Mouse (Mus musculus): Measurements from ENCODE around the gene Lmo7. TPM values are rescaled to one million over a fixed set of nuclear protein-coding genes. Genes with fewer than 3 reads are reported as not detected.

Lmo7 gene
- polyA plus RNA-seq, 1 experiment from 2014 or later, result 18.7 TPM

- H3K36me3 ChIP-seq (ENCODE audit: control insufficient read depth, insufficient read depth, low read length), result no peaks in the 10 kb centered on the region
- H3K27ac ChIP-seq (ENCODE audit: low read depth), result no peak overlapping the region
- H3K4me3 ChIP-seq (ENCODE audit: low read depth, low read length), result no peak overlapping the region
- H3K9me3 ChIP-seq (ENCODE audit: control insufficient read depth, low read length), result no peaks in the 10 kb centered on the region
- H3K27me3 ChIP-seq (replicated peaks; ENCODE audit: control insufficient read depth, insufficient read depth, low read length), result no peaks in the 10 kb centered on the region
- ATAC-seq (replicated peaks; ENCODE audit: low FRiP score, low TSS enrichment, low read depth) (no peak), DNase-seq (ENCODE audit: low spot score) (no peak)
- no peaks in the 10 kb centered on the region for H3K4me1 ChIP-seq (replicated peaks; ENCODE audit: control insufficient read depth, insufficient read depth, low read length)
- WGBS, result 87% methylated on average over 4 of the region's 4 CpGs
- H3K4me2 ChIP-seq (ENCODE audit: low read length), result no peak overlapping the region
- H3K9ac ChIP-seq (ENCODE audit: low read length), result no peak overlapping the region
These were observed 7.7 kb downstream of the Lmo7 start for GRCm38 (mm10) chr14:101737501-101737900.

- DNase-seq (ENCODE audit: low spot score) (no peak), ATAC-seq (replicated peaks; ENCODE audit: low FRiP score, low TSS enrichment, low read depth) (no peak)
- Histone ChIP-seq H3K27me3 (replicated peaks; ENCODE audit: control insufficient read depth, insufficient read depth, low read length) (no peaks in the 10 kb centered on the region), H3K9ac (ENCODE audit: low read length) (no peak overlapping the region), H3K4me3 (ENCODE audit: low read depth, low read length) (no peak overlapping the region), H3K36me3 (ENCODE audit: control insufficient read depth, insufficient read depth, low read length) (no peaks in the 10 kb centered on the region), H3K4me1 (replicated peaks; ENCODE audit: control insufficient read depth, insufficient read depth, low read length) (no peaks in the 10 kb centered on the region), H3K4me2 (ENCODE audit: low read length) (no peak overlapping the region), H3K9me3 (ENCODE audit: control insufficient read depth, low read length) (no peaks in the 10 kb centered on the region), H3K27ac (ENCODE audit: low read depth) (no peak overlapping the region)
- WGBS, result 81% methylated on average over 3 of the region's 3 CpGs
These were observed 16.9 kb downstream of the Lmo7 start for GRCm38 (mm10) chr14:101746635-101747034.

- Histone ChIP-seq H3K4me3 (ENCODE audit: low read depth, low read length) (no peak overlapping the region), H3K9me3 (ENCODE audit: control insufficient read depth, low read length) (no peaks in the 10 kb centered on the region), H3K4me1 (replicated peaks; ENCODE audit: control insufficient read depth, insufficient read depth, low read length) (no peaks in the 10 kb centered on the region), H3K9ac (ENCODE audit: low read length) (no peak overlapping the region), H3K27me3 (replicated peaks; ENCODE audit: control insufficient read depth, insufficient read depth, low read length) (no peaks in the 10 kb centered on the region), H3K36me3 (ENCODE audit: control insufficient read depth, insufficient read depth, low read length) (no peaks in the 10 kb centered on the region), H3K4me2 (ENCODE audit: low read length) (no peak overlapping the region), H3K27ac (ENCODE audit: low read depth) (no peak overlapping the region)
- WGBS, result 95% methylated on average over 11 of the region's 11 CpGs
- ATAC-seq (replicated peaks; ENCODE audit: low FRiP score, low TSS enrichment, low read depth) (no peak), DNase-seq (ENCODE audit: low spot score) (no peak)
These were observed 18.1 kb downstream of the Lmo7 start for GRCm38 (mm10) chr14:101747811-101748210.

GRCm38 (mm10) chr14:101748436-101748835 lies 18.7 kb downstream of the Lmo7 start:
- no peak overlapping the region for H3K4me2 ChIP-seq (ENCODE audit: low read length)
- no peaks in the 10 kb centered on the region for H3K36me3 ChIP-seq (ENCODE audit: control insufficient read depth, insufficient read depth, low read length)
- no peaks in the 10 kb centered on the region for H3K9me3 ChIP-seq (ENCODE audit: control insufficient read depth, low read length)
- no peaks in the 10 kb centered on the region for H3K27me3 ChIP-seq (replicated peaks; ENCODE audit: control insufficient read depth, insufficient read depth, low read length)
- H3K4me1 ChIP-seq (replicated peaks; ENCODE audit: control insufficient read depth, insufficient read depth, low read length), result no peaks in the 10 kb centered on the region
- DNase-seq (ENCODE audit: low spot score) (no peak), ATAC-seq (replicated peaks; ENCODE audit: low FRiP score, low TSS enrichment, low read depth) (no peak)
- no peak overlapping the region for H3K4me3 ChIP-seq (ENCODE audit: low read depth, low read length)
- WGBS, result 78% methylated on average over 7 of the region's 7 CpGs
- no peak overlapping the region for H3K27ac ChIP-seq (ENCODE audit: low read depth)
- H3K9ac ChIP-seq (ENCODE audit: low read length), result no peak overlapping the region

- Histone ChIP-seq H3K9ac (ENCODE audit: low read length) (no peak overlapping the region), H3K36me3 (ENCODE audit: control insufficient read depth, insufficient read depth, low read length) (no peaks in the 10 kb centered on the region), H3K27me3 (replicated peaks; ENCODE audit: control insufficient read depth, insufficient read depth, low read length) (no peaks in the 10 kb centered on the region), H3K4me3 (ENCODE audit: low read depth, low read length) (no peak overlapping the region), H3K27ac (ENCODE audit: low read depth) (no peak overlapping the region), H3K9me3 (ENCODE audit: control insufficient read depth, low read length) (no peaks in the 10 kb centered on the region), H3K4me2 (ENCODE audit: low read length) (no peak overlapping the region), H3K4me1 (replicated peaks; ENCODE audit: control insufficient read depth, insufficient read depth, low read length) (no peaks in the 10 kb centered on the region)
- DNase-seq (ENCODE audit: low spot score) (no peak), ATAC-seq (replicated peaks; ENCODE audit: low FRiP score, low TSS enrichment, low read depth) (no peak)
- WGBS, result 81% methylated on average over 4 of the region's 4 CpGs
These were observed 21.2 kb downstream of the Lmo7 start for GRCm38 (mm10) chr14:101750910-101751309.

- no peak overlapping the region for H3K4me3 ChIP-seq (ENCODE audit: low read depth, low read length)
- no peaks in the 10 kb centered on the region for H3K9me3 ChIP-seq (ENCODE audit: control insufficient read depth, low read length)
- H3K27ac ChIP-seq (ENCODE audit: low read depth), result no peak overlapping the region
- no peak overlapping the region for H3K9ac ChIP-seq (ENCODE audit: low read length)
- 55% methylated on average over 4 of the region's 4 CpGs for WGBS
- no peak for DNase-seq (ENCODE audit: low spot score)
- H3K4me1 ChIP-seq (replicated peaks; ENCODE audit: control insufficient read depth, insufficient read depth, low read length), result no peaks in the 10 kb centered on the region
- no peak overlapping the region for H3K4me2 ChIP-seq (ENCODE audit: low read length)
- no peaks in the 10 kb centered on the region for H3K36me3 ChIP-seq (ENCODE audit: control insufficient read depth, insufficient read depth, low read length)
- no peaks in the 10 kb centered on the region for H3K27me3 ChIP-seq (replicated peaks; ENCODE audit: control insufficient read depth, insufficient read depth, low read length)
- no peak for ATAC-seq (replicated peaks; ENCODE audit: low FRiP score, low TSS enrichment, low read depth)
These were observed 25.7 kb downstream of the Lmo7 start for GRCm38 (mm10) chr14:101755425-101755824.

- Histone ChIP-seq H3K9me3 (ENCODE audit: control insufficient read depth, low read length) (no peaks in the 10 kb centered on the region), H3K27me3 (replicated peaks; ENCODE audit: control insufficient read depth, insufficient read depth, low read length) (no peaks in the 10 kb centered on the region), H3K4me2 (ENCODE audit: low read length) (no peak overlapping the region), H3K4me1 (replicated peaks; ENCODE audit: control insufficient read depth, insufficient read depth, low read length) (no peaks in the 10 kb centered on the region), H3K27ac (ENCODE audit: low read depth) (no peak overlapping the region), H3K9ac (ENCODE audit: low read length) (no peak overlapping the region), H3K4me3 (ENCODE audit: low read depth, low read length) (no peak overlapping the region), H3K36me3 (ENCODE audit: control insufficient read depth, insufficient read depth, low read length) (no peaks in the 10 kb centered on the region)
- WGBS, result 38% methylated on average over 1 of the region's 1 CpGs
- no peak for ATAC-seq (replicated peaks; ENCODE audit: low FRiP score, low TSS enrichment, low read depth)
- no peak for DNase-seq (ENCODE audit: low spot score)
These were observed 32.5 kb downstream of the Lmo7 start for GRCm38 (mm10) chr14:101762267-101762666.

GRCm38 (mm10) chr14:101763762-101764295 lies 34.1 kb downstream of the Lmo7 start:
- Histone ChIP-seq H3K4me2 (ENCODE audit: low read length) (no peak overlapping the region), H3K27ac (ENCODE audit: low read depth) (no peak overlapping the region), H3K9ac (ENCODE audit: low read length) (no peak overlapping the region), H3K27me3 (replicated peaks; ENCODE audit: control insufficient read depth, insufficient read depth, low read length) (no peaks in the 10 kb centered on the region), H3K4me1 (replicated peaks; ENCODE audit: control insufficient read depth, insufficient read depth, low read length) (no peaks in the 10 kb centered on the region), H3K4me3 (ENCODE audit: low read depth, low read length) (no peak overlapping the region), H3K36me3 (ENCODE audit: control insufficient read depth, insufficient read depth, low read length) (no peaks in the 10 kb centered on the region), H3K9me3 (ENCODE audit: control insufficient read depth, low read length) (no peaks in the 10 kb centered on the region)
- 28% methylated on average over 3 of the region's 3 CpGs for WGBS
- ATAC-seq (replicated peaks; ENCODE audit: low FRiP score, low TSS enrichment, low read depth) (no peak), DNase-seq (ENCODE audit: low spot score) (no peak)

- Histone ChIP-seq H3K36me3 (ENCODE audit: control insufficient read depth, insufficient read depth, low read length) (no peaks in the 10 kb centered on the region), H3K9me3 (ENCODE audit: control insufficient read depth, low read length) (no peaks in the 10 kb centered on the region), H3K27ac (ENCODE audit: low read depth) (no peak overlapping the region), H3K4me2 (ENCODE audit: low read length) (no peak overlapping the region), H3K4me3 (ENCODE audit: low read depth, low read length) (no peak overlapping the region), H3K9ac (ENCODE audit: low read length) (no peak overlapping the region), H3K4me1 (replicated peaks; ENCODE audit: control insufficient read depth, insufficient read depth, low read length) (no peaks in the 10 kb centered on the region), H3K27me3 (replicated peaks; ENCODE audit: control insufficient read depth, insufficient read depth, low read length) (no peaks in the 10 kb centered on the region)
- DNase-seq (ENCODE audit: low spot score), result no peak
- no peak for ATAC-seq (replicated peaks; ENCODE audit: low FRiP score, low TSS enrichment, low read depth)
- 77% methylated on average over 5 of the region's 5 CpGs for WGBS
These were observed 41.6 kb downstream of the Lmo7 start for GRCm38 (mm10) chr14:101771336-101771735.

Measured in intestine, embryonic 14.5 days (tissue).